In the genomic region with DNA sequence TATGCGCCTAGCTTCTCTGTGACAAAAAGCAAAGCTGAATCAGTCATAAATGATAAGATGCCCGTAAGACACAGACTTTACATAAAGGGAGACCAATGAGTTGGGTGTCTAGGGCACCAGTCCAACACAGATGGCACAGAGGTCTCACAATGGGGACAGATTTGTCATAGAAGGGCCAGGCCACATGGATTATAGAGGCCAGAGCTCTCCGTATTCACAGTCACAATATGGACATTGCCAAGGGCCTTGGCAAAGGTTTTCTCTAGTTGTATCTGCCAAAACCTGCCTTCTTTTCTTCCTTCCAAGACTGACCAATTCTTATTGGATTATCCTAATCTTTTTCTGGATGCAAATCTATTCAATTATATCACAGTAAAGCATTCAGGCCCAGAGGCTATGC, we compare ENCODE assay signal across 12 mouse cellular contexts.
DNase-seq lines count a peak whose midpoint lies in the region.
"Had no signal": no experiment of that assay in that cellular context is flagged by ENCODE, and none has a peak within 500 bp of the region (broad histone marks: within the 10 kb centered on the region; RNA-seq: fewer than 3 reads in every experiment).

No protein-coding gene starts in this region.

- intact Hi-C loops in left cerebral cortex, postnatal 4 days (cut with DNase I) = no loop called here
- intact Hi-C loops in left cerebral cortex, postnatal 25 days (cut with DNase I) = no loop called here

- DNase-seq in left cerebral cortex, postnatal 4 days = peak; percentile 90
- no peak for DNase-seq in left cerebral cortex, postnatal 25 days (ENCODE audit: low spot score in 2 of 2)
- peak; percentile 64 for DNase-seq in cerebellum, adult 11 months
- DNase-seq in cerebellum, postnatal 14 days = peak; percentile 90 to 94
- no peak for DNase-seq in neural tube, embryonic 10.5 days (ENCODE audit: extremely low spot score, low spot score)
- no peak for DNase-seq in thymus, postnatal 36 days
- DNase-seq in gastrocnemius, postnatal 10 days = no peak
- DNase-seq: adrenal gland, adult 8-10 months; kidney, adult 11 months; kidney, postnatal 14 days; lung, postnatal 10 days; right cerebral cortex, postnatal 14 days had no signal

Comparison
In these comparisons a context has a peak if more than half of its experiments do, and no peak if none do; other contexts are left out.
1. DNase-seq: peak in left cerebral cortex, postnatal 4 days (single experiment), cerebellum, adult 11 months (single experiment) and cerebellum, postnatal 14 days (2 of 2); none in left cerebral cortex, postnatal 25 days (0 of 2), neural tube, embryonic 10.5 days (single experiment), thymus, postnatal 36 days (0 of 2) and gastrocnemius, postnatal 10 days (single experiment).